Comparison of ENCODE assay signal across 11 mouse cellular contexts in genomic region chr5:99598470-99599110, GRCm38 (mm10).
A peak's percentile ranks its signal among the peaks of the same experiment; 100 is the strongest.
DNase-seq lines count a peak whose midpoint lies in the region; ATAC-seq and TF ChIP-seq lines count a peak whose summit lies in the region.
"Had no signal": no experiment of that assay in that cellular context is flagged by ENCODE, and none has a peak within 500 bp of the region (broad histone marks: within the 10 kb centered on the region; RNA-seq: fewer than 3 reads in every experiment).

No protein-coding gene starts in this region.

- H3K4me1 ChIP-seq in lung, embryonic 14.5 days (ENCODE audit: insufficient read depth) = 0 out of 2 replicates have a peak, but pooled peaks cover 6% of the 10 kb centered on the region
- H3K4me1 ChIP-seq in embryonic facial prominence, embryonic 15.5 days = peaks cover 6% of the 10 kb centered on the region
- H3K4me1 ChIP-seq in neural tube, embryonic 14.5 days (ENCODE audit: control insufficient read depth, insufficient read depth, low read length) = peaks cover 7% of the 10 kb centered on the region; the same call in 1 of the 2 replicates

- ATAC-seq in frontal cortex, adult (ENCODE audit: low TSS enrichment) = peak; percentile 82
- ATAC-seq in lung, embryonic 14.5 days (ENCODE audit: insufficient read depth) = peak; percentile 79; the same call in 1 of the 2 replicates
- no peak for ATAC-seq in embryonic facial prominence, embryonic 15.5 days (ENCODE audit: insufficient number of reproducible peaks, low FRiP score, low TSS enrichment, low read depth)
- 0 out of 2 replicates have a peak, but pooled peaks have one; percentile 55 for ATAC-seq in neural tube, embryonic 14.5 days (ENCODE audit: low read depth)

- no peak overlapping the region for H3K27ac ChIP-seq in lung, embryonic 14.5 days (ENCODE audit: low read depth)
- no peak overlapping the region for H3K27ac ChIP-seq in embryonic facial prominence, embryonic 15.5 days (replicated peaks)
- no peak overlapping the region for H3K27ac ChIP-seq in neural tube, embryonic 14.5 days (ENCODE audit: low read depth, low read length)
- H3K27ac ChIP-seq: heart, embryonic 15.5 days; lung, embryonic 15.5 days; neural tube, embryonic 12.5 days had no signal

- TF ChIP-seq CTCF in lung, embryonic 14.5 days (IDR thresholded peaks at IDR 0.05; ENCODE audit: low read depth) = no peak

- H3K27me3 ChIP-seq in lung, embryonic 14.5 days (ENCODE audit: insufficient read depth, low read length) = no peaks in the 10 kb centered on the region
- H3K27me3 ChIP-seq in embryonic facial prominence, embryonic 15.5 days = no peaks in the 10 kb centered on the region
- no peaks in the 10 kb centered on the region for H3K27me3 ChIP-seq in neural tube, embryonic 14.5 days (ENCODE audit: control insufficient read depth, insufficient read depth, low read length)
- H3K27me3 ChIP-seq: heart, embryonic 15.5 days; lung, embryonic 15.5 days; neural tube, embryonic 12.5 days had no signal

- DNase-seq in frontal cortex, postnatal 25 days (ENCODE audit: low spot score in 2 of 2) = no peak
- DNase-seq in lung, embryonic 14.5 days = peak; percentile 64
- DNase-seq in lung, postnatal 36 days = no peak
- DNase-seq in thymus, postnatal 0 days (ENCODE audit: low spot score) = no peak
- DNase-seq in heart, postnatal 10 days = no peak

- H3K4me2 ChIP-seq in lung, embryonic 14.5 days = 0 out of 2 replicates have a peak overlapping the region, but pooled peaks have one; percentile 35
- H3K4me2 ChIP-seq in embryonic facial prominence, embryonic 15.5 days (replicated peaks) = peak overlapping the region; percentile 22; the same call in 1 of the 2 replicates
- H3K4me2 ChIP-seq in neural tube, embryonic 14.5 days (ENCODE audit: low read depth, low read length) = no peak overlapping the region
- H3K4me2 ChIP-seq: heart, embryonic 15.5 days; lung, embryonic 15.5 days; neural tube, embryonic 12.5 days had no signal

- intact Hi-C loops in heart, postnatal 10 days (cut with DNase I) = no loop called here

- no peaks in the 10 kb centered on the region for H3K9me3 ChIP-seq in lung, embryonic 14.5 days (ENCODE audit: low read depth, low read length)
- H3K9me3 ChIP-seq in embryonic facial prominence, embryonic 15.5 days (replicated peaks) = no peaks in the 10 kb centered on the region
- H3K9me3 ChIP-seq in neural tube, embryonic 14.5 days (ENCODE audit: control insufficient read depth, low read length) = no peaks in the 10 kb centered on the region
- H3K9me3 ChIP-seq: heart, embryonic 15.5 days; lung, embryonic 15.5 days had no signal

- H3K4me3 ChIP-seq in lung, embryonic 14.5 days (ENCODE audit: low read depth, low read length) = no peak overlapping the region
- H3K4me3 ChIP-seq in embryonic facial prominence, embryonic 15.5 days (replicated peaks) = no peak overlapping the region
- H3K4me3 ChIP-seq in neural tube, embryonic 14.5 days (ENCODE audit: low read depth, low read length) = no peak overlapping the region
- H3K4me3 ChIP-seq: heart, embryonic 15.5 days; lung, embryonic 15.5 days; neural tube, embryonic 12.5 days had no signal

- no peak overlapping the region for H3K9ac ChIP-seq in lung, embryonic 14.5 days
- H3K9ac ChIP-seq in embryonic facial prominence, embryonic 15.5 days = no peak overlapping the region
- no peak overlapping the region for H3K9ac ChIP-seq in neural tube, embryonic 14.5 days (replicated peaks; ENCODE audit: low read depth, low read length)
- H3K9ac ChIP-seq: heart, embryonic 15.5 days; lung, embryonic 15.5 days; neural tube, embryonic 12.5 days had no signal

- no peaks in the 10 kb centered on the region for H3K36me3 ChIP-seq in lung, embryonic 14.5 days (ENCODE audit: insufficient read depth)
- no peaks in the 10 kb centered on the region for H3K36me3 ChIP-seq in embryonic facial prominence, embryonic 15.5 days
- H3K36me3 ChIP-seq in neural tube, embryonic 14.5 days (ENCODE audit: control insufficient read depth, insufficient read depth, low read length) = no peaks in the 10 kb centered on the region
- H3K36me3 ChIP-seq: heart, embryonic 15.5 days; lung, embryonic 15.5 days; neural tube, embryonic 12.5 days had no signal

- WGBS in lung, embryonic 14.5 days = 47% methylated on average over 10 of the region's 10 CpGs
- 27% methylated on average over 10 of the region's 10 CpGs for WGBS in embryonic facial prominence, embryonic 15.5 days
- WGBS in neural tube, embryonic 14.5 days = 54% methylated on average over 10 of the region's 10 CpGs
